Mouse (Mus musculus): ENCODE measurements around the gene Isg20. TPM values are rescaled to one million over a fixed set of nuclear protein-coding genes. Genes with fewer than 3 reads are reported as not detected.

Isg20 gene
- polyA plus RNA-seq, 1 experiment from 2014 or later = 0.68 TPM

DNA sequence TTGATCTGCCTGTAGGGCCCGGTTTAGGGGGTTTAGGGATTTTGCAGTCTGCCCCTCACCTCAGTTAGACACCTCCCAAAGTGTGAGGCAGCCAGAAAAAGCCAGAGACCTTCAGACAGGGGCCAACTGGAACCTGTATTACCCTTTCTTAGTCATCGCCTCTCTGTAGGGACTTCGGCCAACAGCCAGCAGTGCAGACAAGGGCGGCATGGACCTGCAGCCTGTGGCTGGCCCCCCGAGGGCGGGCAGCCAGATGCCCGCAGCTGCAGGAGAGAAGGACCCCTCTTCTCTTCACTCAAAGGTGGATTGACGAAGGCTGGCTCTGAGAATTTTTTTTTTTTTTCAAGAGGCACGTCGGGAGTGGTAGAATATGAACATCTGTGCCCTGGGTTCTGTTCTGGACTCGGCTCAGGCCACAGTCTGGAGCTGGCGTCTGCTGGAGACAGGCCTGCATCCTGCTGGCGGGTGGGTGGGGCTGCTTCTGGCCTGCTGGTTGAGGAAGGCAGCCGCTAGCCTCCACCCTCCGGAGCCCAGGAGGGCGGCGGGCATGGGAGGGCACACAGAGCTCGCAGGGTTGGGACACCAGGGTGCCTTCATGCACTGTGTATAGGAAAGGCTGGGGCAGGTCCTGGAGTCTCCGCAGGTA lies 25.9 kb downstream of the Isg20 start:
- no peaks in the 10 kb centered on the region for H3K36me3 ChIP-seq
- H3K9me3 ChIP-seq = no peaks in the 10 kb centered on the region
- H3K27ac ChIP-seq = no peak overlapping the region
- peaks cover 23% of the 10 kb centered on the region; the same call in 1 of the 2 replicates for H3K27me3 ChIP-seq (ENCODE audit: insufficient read depth, poor library complexity, severe bottlenecking)
- no peak overlapping the region for H3K4me3 ChIP-seq
- H3K4me1 ChIP-seq = no peaks in the 10 kb centered on the region
- DNase-seq (ENCODE audit: low spot score) = no peak
- WGBS = 62% methylated on average over 19 of the region's 19 CpGs

DNA sequence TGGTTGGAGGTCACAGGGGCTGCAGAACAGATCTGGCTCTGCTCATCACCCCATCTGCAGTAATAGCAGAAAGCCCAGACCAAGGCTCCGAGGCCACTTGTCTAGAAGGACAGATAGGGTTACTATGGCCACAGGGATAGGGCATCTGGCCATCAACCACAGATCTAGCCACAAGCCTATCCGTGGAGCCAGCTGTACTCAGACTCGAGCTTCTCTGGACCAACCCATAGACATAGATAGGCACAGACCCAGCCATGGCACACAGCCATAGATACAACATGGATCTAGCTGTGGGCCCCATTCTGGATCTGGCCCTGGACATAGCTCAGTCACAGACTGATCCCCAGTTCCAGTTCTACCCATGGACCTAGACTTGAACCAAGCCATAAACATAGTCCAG lies 27.7 kb downstream of the Isg20 start:
- no peaks in the 10 kb centered on the region for H3K36me3 ChIP-seq
- 67% methylated on average over 3 of the region's 3 CpGs for WGBS
- H3K9me3 ChIP-seq = no peaks in the 10 kb centered on the region
- H3K4me1 ChIP-seq = no peaks in the 10 kb centered on the region
- DNase-seq (ENCODE audit: low spot score) = no peak
- no peak overlapping the region for H3K27ac ChIP-seq
- H3K4me3 ChIP-seq = no peak overlapping the region
- H3K27me3 ChIP-seq (ENCODE audit: insufficient read depth, poor library complexity, severe bottlenecking) = peaks cover 24% of the 10 kb centered on the region; the same call in 1 of the 2 replicates

DNA sequence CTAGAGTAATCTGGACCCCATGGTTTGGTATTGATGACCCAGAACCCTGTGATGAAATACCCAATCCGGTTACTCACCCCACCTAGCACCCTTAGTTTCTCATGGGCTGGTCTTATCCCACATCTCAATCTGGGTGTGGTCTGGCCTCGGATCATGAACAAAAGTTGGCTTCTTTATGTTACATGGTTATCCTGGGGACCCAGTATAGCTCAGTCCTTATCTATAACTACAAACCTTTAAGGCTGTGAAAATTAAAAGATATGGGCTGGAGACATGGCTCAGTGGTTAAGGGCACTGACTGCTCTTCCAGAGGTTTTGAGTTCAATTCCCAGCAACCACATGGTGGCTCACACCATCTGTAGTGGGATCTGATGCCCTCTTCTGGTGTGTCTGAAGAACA lies 29.3 kb downstream of the Isg20 start:
- Histone ChIP-seq H3K36me3 (no peaks in the 10 kb centered on the region), H3K4me3 (no peak overlapping the region), H3K4me1 (no peaks in the 10 kb centered on the region), H3K27ac (no peak overlapping the region), H3K9me3 (no peaks in the 10 kb centered on the region), H3K27me3 (ENCODE audit: insufficient read depth, poor library complexity, severe bottlenecking) (peaks cover 24% of the 10 kb centered on the region; the same call in 1 of the 2 replicates)
- no peak for DNase-seq (ENCODE audit: low spot score)
- 85% methylated on average over 2 of the region's 2 CpGs for WGBS

DNA sequence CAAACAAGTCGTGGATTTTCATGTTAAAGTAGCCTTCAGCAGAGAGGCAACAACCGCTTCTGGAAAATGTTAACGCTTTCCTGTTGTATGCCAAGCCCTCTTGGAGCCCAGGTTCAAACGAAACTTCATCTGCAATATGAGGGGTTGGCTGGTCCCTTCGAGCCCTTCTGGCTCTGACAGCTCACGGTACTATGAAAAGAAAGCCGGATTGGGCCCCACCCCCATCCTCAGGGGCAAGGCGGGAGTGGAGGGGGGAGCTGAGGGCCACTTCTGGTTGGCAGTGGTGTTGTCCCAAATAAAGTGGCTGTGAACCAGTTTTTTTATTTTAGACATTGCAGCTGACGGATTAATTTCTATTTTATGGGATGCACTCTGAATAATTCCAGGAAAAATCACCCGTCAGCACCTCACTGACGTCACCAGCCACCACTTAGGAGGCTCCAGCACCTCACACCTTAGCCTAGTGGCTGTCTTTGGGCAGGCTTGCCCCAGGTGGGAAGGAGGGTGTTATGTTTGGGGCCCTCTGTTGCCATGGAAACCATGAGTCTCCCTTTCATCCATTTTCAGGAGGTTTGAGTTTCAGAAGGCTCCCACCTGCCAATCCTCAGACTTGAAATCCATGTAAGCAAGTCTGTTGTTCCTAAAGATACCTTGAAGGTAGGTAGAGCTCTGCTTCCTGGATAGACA lies 40.8 kb downstream of the Isg20 start:
- H3K27ac ChIP-seq = no peak overlapping the region
- 25% methylated on average over 11 of the region's 11 CpGs for whole genome bisulfite sequencing
- no peak for DNase-seq (ENCODE audit: low spot score)

DNA sequence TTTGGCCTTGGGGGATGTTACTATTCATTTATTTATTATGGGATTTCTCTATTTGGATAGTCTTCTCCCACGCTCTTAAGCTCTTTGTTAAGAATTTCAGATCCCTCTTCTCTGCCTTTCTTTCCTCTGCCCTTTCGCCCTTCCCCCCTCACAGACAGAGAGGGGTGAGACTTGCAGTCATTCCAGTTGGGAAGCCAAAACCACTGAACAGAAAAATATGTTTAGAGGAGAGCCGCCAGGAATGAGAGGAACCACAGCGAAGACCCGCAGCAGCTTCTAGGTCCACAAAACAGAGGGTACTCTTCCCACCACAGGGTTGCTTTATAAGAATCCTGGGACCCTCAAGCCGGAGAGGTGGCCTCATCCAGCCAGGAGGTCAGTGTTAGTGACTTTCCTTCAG lies 41.4 kb downstream of the Isg20 start:
- Histone ChIP-seq H3K27me3 (ENCODE audit: insufficient read depth, poor library complexity, severe bottlenecking) (no peaks in the 10 kb centered on the region), H3K27ac (no peak overlapping the region), H3K4me3 (no peak overlapping the region), H3K36me3 (no peaks in the 10 kb centered on the region), H3K4me1 (peaks cover 8% of the 10 kb centered on the region), H3K9me3 (no peaks in the 10 kb centered on the region)
- no peak for DNase-seq (ENCODE audit: low spot score)
- 81% methylated on average over 6 of the region's 6 CpGs for WGBS

More for the DNA sequence above, 40.8 kb downstream of the Isg20 start:
- Histone ChIP-seq H3K27me3 (ENCODE audit: insufficient read depth, poor library complexity, severe bottlenecking) (no peaks in the 10 kb centered on the region), H3K36me3 (no peaks in the 10 kb centered on the region), H3K4me1 (peaks cover 8% of the 10 kb centered on the region), H3K9me3 (no peaks in the 10 kb centered on the region), H3K4me3 (no peak overlapping the region)

DNA sequence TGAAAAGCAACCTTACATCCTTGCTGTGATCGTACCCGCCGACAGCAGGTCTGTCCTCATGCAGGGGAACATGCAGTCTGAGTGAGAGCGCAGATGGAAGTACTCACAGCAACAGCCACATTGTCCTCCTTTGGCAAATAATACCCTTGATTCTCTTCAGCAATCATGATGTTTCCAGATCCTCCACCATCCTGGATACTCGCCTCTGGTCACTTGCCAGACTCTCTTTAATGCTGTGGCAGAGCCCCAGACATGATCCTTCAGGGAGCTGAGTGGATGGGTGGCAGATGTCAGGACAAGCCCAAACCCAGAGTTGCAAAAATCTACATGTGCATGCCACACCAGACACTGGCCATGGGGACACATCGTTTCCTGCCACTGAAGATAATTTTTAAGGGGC lies 41.9 kb downstream of the Isg20 start:
- no peak for DNase-seq (ENCODE audit: low spot score)
- H3K4me3 ChIP-seq = no peak overlapping the region

DNA sequence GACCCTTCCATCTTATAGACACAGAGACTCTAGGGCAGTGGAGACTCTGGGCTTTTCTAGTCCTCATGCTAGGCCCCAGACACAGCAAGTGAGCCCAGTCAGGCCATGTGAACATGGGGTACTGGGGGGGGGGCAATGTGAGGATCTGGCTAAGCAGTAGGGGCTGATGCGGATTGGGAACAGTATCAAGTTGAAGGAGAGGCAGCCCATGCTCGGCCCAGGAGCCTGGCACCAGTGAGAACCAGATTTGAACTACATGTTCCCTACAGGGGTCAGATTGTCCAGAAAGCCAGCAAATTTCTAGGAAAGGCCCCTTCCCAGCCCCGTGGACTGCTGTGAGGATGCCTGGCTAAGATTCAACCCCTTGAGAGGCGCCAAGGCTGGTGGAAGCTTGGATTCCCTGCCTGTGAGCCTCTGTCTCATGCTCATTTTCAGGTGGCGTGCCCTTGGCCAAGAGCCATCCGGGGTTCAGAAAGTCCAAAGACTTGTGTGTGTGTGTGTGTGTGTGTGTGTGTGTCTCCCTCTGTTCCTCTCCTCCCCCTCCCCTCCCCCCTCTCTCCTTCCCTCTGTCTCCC lies 45.4 kb downstream of the Isg20 start:
- Histone ChIP-seq H3K4me3 (no peak overlapping the region), H3K4me1 (peaks cover 6% of the 10 kb centered on the region), H3K27me3 (ENCODE audit: insufficient read depth, poor library complexity, severe bottlenecking) (no peaks in the 10 kb centered on the region), H3K27ac (no peak overlapping the region), H3K36me3 (no peaks in the 10 kb centered on the region), H3K9me3 (no peaks in the 10 kb centered on the region)
- 73% methylated on average over 6 of the region's 6 CpGs for WGBS
- no peak for DNase-seq (ENCODE audit: low spot score)

More for the DNA sequence above, 41.9 kb downstream of the Isg20 start:
- Histone ChIP-seq H3K27me3 (ENCODE audit: insufficient read depth, poor library complexity, severe bottlenecking) (no peaks in the 10 kb centered on the region), H3K9me3 (no peaks in the 10 kb centered on the region), H3K27ac (no peak overlapping the region), H3K36me3 (no peaks in the 10 kb centered on the region), H3K4me1 (peaks cover 8% of the 10 kb centered on the region)
- 81% methylated on average over 6 of the region's 6 CpGs for WGBS

DNA sequence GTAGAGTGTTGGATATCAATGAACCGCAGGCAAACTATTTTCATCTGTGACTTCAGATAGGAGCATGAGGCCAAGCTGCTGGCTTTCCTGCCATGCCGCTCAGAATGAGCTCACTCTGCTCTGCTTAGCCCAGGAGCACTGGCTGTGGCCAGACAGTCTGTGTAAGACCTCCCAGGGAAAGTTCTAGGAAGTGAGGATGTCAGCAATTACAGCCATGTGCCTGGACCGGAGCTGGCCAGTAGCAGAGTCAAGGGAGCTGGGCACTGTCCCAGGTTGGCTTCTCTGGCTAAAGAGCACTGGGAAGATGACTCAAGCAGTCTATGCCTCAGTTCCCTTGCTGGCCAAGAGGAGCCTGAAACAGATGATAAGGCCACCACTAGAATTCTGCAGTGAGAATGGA lies 50.7 kb downstream of the Isg20 start:
- H3K27ac ChIP-seq = no peak overlapping the region
- DNase-seq (ENCODE audit: low spot score) = no peak
- WGBS = 79% methylated on average over 3 of the region's 3 CpGs

More for the DNA sequence above, 50.7 kb downstream of the Isg20 start:
- Histone ChIP-seq H3K36me3 (no peaks in the 10 kb centered on the region), H3K27me3 (ENCODE audit: insufficient read depth, poor library complexity, severe bottlenecking) (no peaks in the 10 kb centered on the region), H3K4me1 (no peaks in the 10 kb centered on the region; the same call in 1 of the 2 replicates), H3K9me3 (no peaks in the 10 kb centered on the region), H3K4me3 (no peak overlapping the region)

Small RNA genes within 50 kb of the gene (microRNA-seq; reads per million reads assigned to microRNA genes)
- gene Mir7-2 = 4.0 reads per million, percentile 11 among the genes with 10 or more reads in this experiment

Other genes with a start within 250 kb of the Isg20 start
- gene Ntrk3, start 175.4 kb upstream of the Isg20 start, polyA plus RNA-seq (2016; fragmentation: Nextera tagmentation; extraction: Ambion mirVana) = 0.11 and 1.4 TPM in 2 replicates
- 67.2 and 78.9 TPM in 2 replicates for gene Mrps11, start 130.3 kb upstream of the Isg20 start, polyA plus RNA-seq (2016; fragmentation: Nextera tagmentation; extraction: Ambion mirVana)
- gene Mrpl46, start 129.9 kb upstream of the Isg20 start, polyA plus RNA-seq (2016; fragmentation: Nextera tagmentation; extraction: Ambion mirVana) = 80.4 and 82.8 TPM in 2 replicates
- gene Det1, start 66.2 kb upstream of the Isg20 start, polyA plus RNA-seq (2016; fragmentation: Nextera tagmentation; extraction: Ambion mirVana) = 13.3 and 16.7 TPM in 2 replicates
- 51.0 and 57.4 TPM in 2 replicates for gene Aen, start 17.6 kb upstream of the Isg20 start, polyA plus RNA-seq (2016; fragmentation: Nextera tagmentation; extraction: Ambion mirVana)
- gene Acan, start 140.1 kb downstream of the Isg20 start, polyA plus RNA-seq (2016; fragmentation: Nextera tagmentation; extraction: Ambion mirVana) = 0.34 and 0.43 TPM in 2 replicates
- gene Hapln3, start 217.6 kb downstream of the Isg20 start, polyA plus RNA-seq (2016; fragmentation: Nextera tagmentation; extraction: Ambion mirVana) = 3.5 and 3.7 TPM in 2 replicates
- gene Mfge8, start 235.6 kb downstream of the Isg20 start, polyA plus RNA-seq (2016; fragmentation: Nextera tagmentation; extraction: Ambion mirVana) = 219 and 275 TPM in 2 replicates

Measured in heart, embryonic 10.5 days (tissue).